Mouse (Mus musculus) testis, postnatal 14 days (tissue): Measurements from ENCODE around the gene G6pc.
"Not testable (repeated sequence)": the region's sequence is repeated elsewhere in the genome, so short reads cannot be mapped to it uniquely, and the experiment has no call there.

Experiments
- DNase-seq: peaks from one replicate; pipeline ENCODE4 v3.0.0; 2021; ENCODE audit warnings: low spot score

The G6pc gene

DNA sequence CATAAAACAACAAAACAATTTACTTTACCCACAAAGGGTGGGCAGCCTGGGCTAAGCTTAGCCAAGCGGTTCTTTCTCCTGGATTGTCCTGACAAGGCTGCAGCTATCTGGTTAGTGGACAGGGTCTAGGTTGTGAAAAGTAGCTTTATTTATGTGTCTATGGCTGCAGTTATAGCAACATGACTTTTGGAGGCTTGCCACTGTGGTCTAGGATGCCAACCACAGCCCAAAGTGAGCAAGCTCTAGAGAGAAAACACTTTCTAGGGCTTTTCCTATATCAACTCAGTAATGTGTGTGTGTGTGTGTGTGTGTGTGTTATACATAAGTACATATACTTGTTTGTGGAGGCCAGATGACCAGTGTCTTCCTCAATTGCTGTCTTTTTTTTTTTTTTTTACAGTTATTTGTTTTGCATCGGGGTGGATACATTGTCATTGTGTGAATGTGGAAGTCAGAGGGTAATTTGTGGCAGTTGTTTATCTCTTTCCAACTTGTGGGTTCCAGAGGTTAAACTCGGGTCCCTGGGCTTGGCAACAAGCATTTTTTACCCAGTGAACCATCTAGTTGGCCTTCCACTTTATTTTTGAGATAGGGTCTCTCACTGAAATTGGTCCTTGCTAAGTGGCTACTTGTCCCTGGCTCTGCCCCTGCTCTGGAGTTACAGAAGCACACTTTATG is 9.7 kb upstream of the G6pc start:
- DNase-seq: no peak

DNA sequence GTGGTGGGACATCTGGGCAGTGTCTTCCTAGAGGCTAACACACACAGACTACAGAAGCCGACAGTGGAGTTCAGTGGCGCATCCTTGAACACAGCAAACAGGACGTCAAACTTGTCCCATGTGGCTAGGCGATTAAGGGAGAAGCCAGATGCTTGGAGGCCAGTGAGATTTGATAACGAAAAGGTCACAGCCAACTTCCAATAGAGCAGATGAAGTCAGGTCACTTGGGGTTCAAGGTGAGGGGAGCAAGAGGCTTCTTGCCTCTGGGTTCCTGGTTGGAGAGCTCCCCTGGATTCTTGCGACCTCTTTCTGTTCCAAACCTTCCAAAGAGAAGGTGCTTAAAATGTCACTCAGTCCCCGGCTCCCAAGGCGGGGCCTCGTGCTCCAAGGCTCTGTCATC is 7.6 kb upstream of the G6pc start:
- no peak for DNase-seq

DNA sequence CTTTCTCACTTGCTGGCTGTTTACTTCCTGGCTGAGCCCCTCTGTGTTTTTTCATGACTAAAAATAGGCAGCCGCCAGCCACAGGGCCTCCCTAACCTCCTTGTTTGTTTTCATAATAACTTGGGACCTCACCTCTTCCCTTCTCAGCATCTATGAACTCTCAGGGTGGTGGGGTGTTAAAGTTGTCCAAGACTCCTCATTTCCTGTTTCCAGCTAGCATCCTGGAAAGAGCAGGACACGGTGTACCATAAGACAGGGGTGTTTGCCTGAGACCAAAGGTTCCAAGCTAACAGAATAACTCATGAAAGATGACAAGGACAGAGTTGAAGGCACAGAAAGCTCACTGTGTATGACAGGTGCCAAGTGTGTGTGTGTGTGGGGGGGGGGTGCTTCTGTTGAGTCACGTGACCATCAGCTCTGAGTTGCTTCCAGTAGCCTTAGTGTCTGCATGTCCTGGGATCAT is 6.7 kb upstream of the G6pc start:
- no peak for DNase-seq

GRCm38 (mm10) chr11:101364531-101364931 is 2.8 kb upstream of the G6pc start:
- no peak for DNase-seq

DNA sequence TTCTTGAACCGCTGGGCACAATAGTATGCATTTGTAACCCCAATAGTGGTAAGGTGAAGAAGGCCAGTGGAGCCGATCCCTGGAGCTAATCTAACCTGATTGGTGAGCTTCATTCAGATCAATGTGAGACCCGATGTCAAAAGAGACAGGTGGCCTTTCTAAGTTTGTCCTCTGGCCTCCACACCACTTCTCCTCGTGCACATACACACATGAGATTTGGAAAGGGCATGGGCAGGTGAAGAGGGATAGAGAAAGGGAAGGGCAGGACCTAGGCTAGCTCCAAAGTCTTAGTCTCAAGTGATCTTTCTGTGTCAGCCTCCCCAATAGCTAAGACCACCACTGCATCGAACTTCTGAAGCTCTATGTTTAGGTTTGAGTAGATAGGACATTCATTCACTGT is 2.8 kb downstream of the G6pc start:
- no peak for DNase-seq

- DNase-seq: no peak
These were observed 7.1 kb downstream of the G6pc start for GRCm38 (mm10) chr11:101374421-101374938.

GRCm38 (mm10) chr11:101378196-101378595 is 10.8 kb downstream of the G6pc start:
- DNase-seq: not testable (repeated sequence)

- DNase-seq: no peak
These were observed 11.6 kb downstream of the G6pc start for GRCm38 (mm10) chr11:101378926-101379325.

DNA sequence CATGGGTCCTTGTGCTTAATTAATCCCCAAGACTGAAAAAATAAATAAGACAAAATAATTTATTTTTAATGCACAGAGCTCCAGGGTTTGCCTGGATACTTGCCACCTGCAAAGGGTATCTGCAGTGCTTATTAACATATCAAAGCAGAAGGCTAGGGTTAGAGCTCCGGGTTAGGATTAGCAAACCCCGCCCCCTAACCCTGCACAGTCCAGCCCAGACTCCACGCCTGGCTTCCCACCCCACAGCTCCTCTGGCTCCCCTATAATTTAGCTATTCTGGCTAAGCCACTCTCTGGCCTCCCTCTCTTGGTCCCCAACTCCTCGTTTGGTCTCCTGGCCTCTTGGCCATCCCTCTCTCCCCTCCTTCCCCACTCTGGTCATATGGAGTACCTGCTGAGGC is 14.5 kb downstream of the G6pc start:
- no peak for DNase-seq

GRCm38 (mm10) chr11:101395110-101395509 is 27.7 kb downstream of the G6pc start:
- DNase-seq: peak; percentile 45

GRCm38 (mm10) chr11:101415306-101415705 is 47.9 kb downstream of the G6pc start:
- no peak for DNase-seq

GRCm38 (mm10) chr11:101416433-101417100 is 49.2 kb downstream of the G6pc start:
- DNase-seq: no peak

GRCm38 (mm10) chr11:101417101-101417855 is 49.9 kb downstream of the G6pc start, which contains the start of gene Aarsd1:
Gene Aarsd1, minus strand, starts transcription at chr11:101417615.
- peak; percentile 87 for DNase-seq

- DNase-seq: no peak
These were observed 51.6 kb downstream of the G6pc start for GRCm38 (mm10) chr11:101418991-101419390.

DNA sequence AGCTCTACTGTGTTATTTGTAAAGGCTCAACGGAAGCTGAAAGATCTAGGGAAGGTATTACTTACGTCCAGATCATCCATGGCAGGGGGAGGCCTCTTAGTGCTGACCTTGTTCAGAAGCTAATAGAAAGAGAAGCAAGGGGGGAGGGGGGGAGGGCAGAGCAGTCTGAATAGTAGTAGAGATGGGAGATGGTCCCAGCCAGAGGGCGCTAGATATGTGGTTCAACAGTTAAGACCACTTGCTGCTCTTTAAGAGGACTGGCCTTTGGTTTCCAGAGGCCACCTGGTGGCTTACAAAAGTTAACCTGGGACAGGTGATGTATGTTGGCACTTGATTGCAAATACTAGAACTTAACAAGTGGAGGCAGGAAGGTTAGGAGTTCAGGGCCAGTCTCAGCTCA is 52.2 kb downstream of the G6pc start:
- no peak for DNase-seq

- no peak for DNase-seq
These were observed 52.8 kb downstream of the G6pc start for GRCm38 (mm10) chr11:101420148-101420547.

- DNase-seq: peak; percentile 51
These were observed 56.9 kb downstream of the G6pc start, which contains the start of gene Gm27029 for GRCm38 (mm10) chr11:101424105-101424851. Gene Gm27029, minus strand, starts transcription at chr11:101424796.

GRCm38 (mm10) chr11:101424925-101425813 is 57.8 kb downstream of the G6pc start, which contains the start of the genes Rundc1 and Ptges3l:
Gene Rundc1, plus strand, starts transcription at chr11:101425085.
Gene Ptges3l, minus strand, starts transcription at chr11:101425333.
- peak; percentile 97 for DNase-seq

DNA sequence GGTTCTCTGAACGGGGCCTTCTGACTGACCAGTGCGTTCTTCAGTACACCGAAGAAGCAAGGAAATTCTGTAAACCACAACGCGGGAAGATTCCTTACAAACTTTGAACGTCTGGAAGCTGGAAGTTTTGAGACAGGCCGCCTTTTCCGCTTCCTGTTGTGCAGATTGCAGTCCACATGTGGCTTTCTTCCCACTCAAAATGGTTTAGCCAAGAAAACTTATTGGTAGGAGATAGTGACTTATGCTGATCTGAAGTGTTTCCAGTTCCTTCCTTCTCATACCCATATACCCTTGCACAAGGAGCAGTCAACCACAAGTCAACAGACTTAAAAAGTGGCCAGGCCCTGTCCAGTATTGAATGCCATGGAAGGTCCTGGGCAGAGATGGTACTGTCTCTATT is 58.8 kb downstream of the G6pc start:
- DNase-seq: no peak
